Mouse (Mus musculus): ENCODE data around the gene Csnk1d. TPM values are rescaled to one million over a fixed set of nuclear protein-coding genes. Genes with fewer than 3 reads are reported as not detected.

Csnk1d gene
- total and polyA plus RNA-seq, 3 experiments = 77.8 to 136 (median 96.8) TPM

GRCm38 (mm10) chr11:121006184-121006583, 15.1 kb upstream of the Csnk1d start:
- Histone ChIP-seq H3K4me2 (ENCODE audit: insufficient read depth, low read depth, poor library complexity, severe bottlenecking) (no peak overlapping the region), H3K36me3 (replicated peaks in 1 of 2; ENCODE audit: control insufficient read depth in 1 of 2, insufficient read depth in 1 of 2, low read length in 1 of 2) (peaks cover 0 to 2% of the 10 kb centered on the region in 2 experiments), H3K79me2 (replicated peaks; ENCODE audit: control insufficient read depth, extremely low read depth, insufficient read depth, poor library complexity, severe bottlenecking) (no peaks in the 10 kb centered on the region), H3K4me3 (replicated peaks in 1 of 3; ENCODE audit: low read depth in 2 of 3, low read length in 2 of 3, poor library complexity in 1 of 3) (no peak overlapping the region), H3K9ac (ENCODE audit: insufficient read depth, low read depth) (no peak overlapping the region), H3K9me3 (replicated peaks; ENCODE audit: low read length) (no peaks in the 10 kb centered on the region), H3K27ac (ENCODE audit: insufficient read depth, low read depth) (no peak overlapping the region), H3K27me3 (replicated peaks) (no peaks in the 10 kb centered on the region), H3K4me1 (ENCODE audit: control insufficient read depth in 1 of 2, insufficient read depth in 2 of 2) (peaks cover 3 to 7% of the 10 kb centered on the region in 2 experiments; a peak in 1 of 4 replicates)
- in situ Hi-C loops (cut with MboI; ENCODE audit: low pct_ligation_motif_present, low pct_unique_long_range_greater_than_20kb, low sequenced_read_pairs) (no loop called here), dilution Hi-C loops (cut with MboI; ENCODE audit: extremely low pct_ligation_motif_present, extremely low pct_unique_long_range_greater_than_20kb, low sequenced_read_pairs) (no loop called here)
- TF ChIP-seq RCOR1 (conservative IDR thresholded peaks at IDR 0.05; ENCODE audit: low read depth, low read length) = no peak
- TF ChIP-seq MYC (IDR thresholded peaks at IDR 0.05; ENCODE audit: low read depth, low read length) = no peak
- TF ChIP-seq CHD2 (IDR thresholded peaks at IDR 0.05; ENCODE audit: low read length) = no peak
- no peak for TF ChIP-seq BHLHE40 (IDR thresholded peaks at IDR 0.05; ENCODE audit: low read depth, low read length)
- no peak for TF ChIP-seq KAT2A (IDR thresholded peaks at IDR 0.05; ENCODE audit: insufficient replicate concordance, low read length)
- no peak for TF ChIP-seq USF1 (IDR thresholded peaks at IDR 0.05; ENCODE audit: low read depth, low read length)
- no peak for TF ChIP-seq MAFK (IDR thresholded peaks at IDR 0.05; ENCODE audit: insufficient replicate concordance, low read length)
- TF ChIP-seq JUND (conservative IDR thresholded peaks at IDR 0.05; ENCODE audit: low read depth, low read length) = no peak
- no peak for TF ChIP-seq ELF1 (IDR thresholded peaks at IDR 0.05; ENCODE audit: low read depth, low read length)
- no peak for TF ChIP-seq JUN (IDR thresholded peaks at IDR 0.05; ENCODE audit: insufficient read depth, low read depth, low read length)
- TF ChIP-seq MXI1 (IDR thresholded peaks at IDR 0.05; ENCODE audit: low read depth, low read length) = no peak
- no peak for TF ChIP-seq IRF4 (IDR thresholded peaks at IDR 0.05; ENCODE audit: low read depth, low read length)
- TF ChIP-seq RAD21 (IDR thresholded peaks at IDR 0.05; ENCODE audit: low read depth, low read length) = no peak
- no peak for TF ChIP-seq NRF1 (IDR thresholded peaks at IDR 0.05; ENCODE audit: low read depth, low read length)
- TF ChIP-seq CHD1 (IDR thresholded peaks at IDR 0.05; ENCODE audit: low read depth, low read length) = no peak
- TF ChIP-seq ZNF384 (IDR thresholded peaks at IDR 0.05; ENCODE audit: low read depth, low read length) = no peak
- TF ChIP-seq ZKSCAN1 (IDR thresholded peaks at IDR 0.05; ENCODE audit: borderline replicate concordance, low read depth, low read length) = no peak
- TF ChIP-seq MAX (IDR thresholded peaks at IDR 0.05; ENCODE audit: low read length) = no peak
- TF ChIP-seq USF2 (conservative IDR thresholded peaks at IDR 0.05; ENCODE audit: low read depth, low read length) = no peak
- TF ChIP-seq NELFE (IDR thresholded peaks at IDR 0.05; ENCODE audit: low read depth, low read length) = no peak
- no peak for DNase-seq (ENCODE audit: extremely low read depth)

- TF ChIP-seq ETS1 (conservative IDR thresholded peaks at IDR 0.05; ENCODE audit: low read depth, low read length) (0 out of 2 replicates have a peak, but pooled peaks have one; percentile 11), E2F4 (IDR thresholded peaks at IDR 0.05; ENCODE audit: insufficient replicate concordance, low read depth, low read length) (no peak), IRF4 (IDR thresholded peaks at IDR 0.05; ENCODE audit: low read depth, low read length) (no peak)
These were observed 13.2 kb upstream of the Csnk1d start for GRCm38 (mm10) chr11:121004281-121004680.

More at GRCm38 (mm10) chr11:121004281-121004680, 13.2 kb upstream of the Csnk1d start:
- Histone ChIP-seq H3K4me1 (ENCODE audit: control insufficient read depth in 1 of 2, insufficient read depth in 2 of 2) (peaks cover 3 to 7% of the 10 kb centered on the region in 2 experiments; a peak in 1 of 4 replicates), H3K79me2 (replicated peaks; ENCODE audit: control insufficient read depth, extremely low read depth, insufficient read depth, poor library complexity, severe bottlenecking) (no peaks in the 10 kb centered on the region), H3K27ac (ENCODE audit: insufficient read depth, low read depth) (no peak overlapping the region), H3K36me3 (replicated peaks in 1 of 2; ENCODE audit: control insufficient read depth in 1 of 2, insufficient read depth in 1 of 2, low read length in 1 of 2) (peaks cover 0 to 2% of the 10 kb centered on the region in 2 experiments), H3K4me2 (ENCODE audit: insufficient read depth, low read depth, poor library complexity, severe bottlenecking) (no peak overlapping the region), H3K9ac (ENCODE audit: insufficient read depth, low read depth) (no peak overlapping the region), H3K4me3 (replicated peaks in 1 of 3; ENCODE audit: low read depth in 2 of 3, low read length in 2 of 3, poor library complexity in 1 of 3) (no peak overlapping the region), H3K9me3 (replicated peaks; ENCODE audit: low read length) (no peaks in the 10 kb centered on the region), H3K27me3 (replicated peaks) (no peaks in the 10 kb centered on the region)
- in situ Hi-C loops (cut with MboI; ENCODE audit: low pct_ligation_motif_present, low pct_unique_long_range_greater_than_20kb, low sequenced_read_pairs) = no loop called here
- dilution Hi-C loops (cut with MboI; ENCODE audit: extremely low pct_ligation_motif_present, extremely low pct_unique_long_range_greater_than_20kb, low sequenced_read_pairs) = no loop called here
- DNase-seq (ENCODE audit: extremely low read depth) = no peak
